Mouse (Mus musculus) ovary, postnatal 36 days (tissue): ENCODE data around the gene Pofut2.

ENCODE experiments used
- DNase-seq: peaks from one replicate; pipeline ENCODE4 v3.0.0; 2022; ENCODE audit warnings: low spot score, mixed read lengths

Pofut2 gene

DNA sequence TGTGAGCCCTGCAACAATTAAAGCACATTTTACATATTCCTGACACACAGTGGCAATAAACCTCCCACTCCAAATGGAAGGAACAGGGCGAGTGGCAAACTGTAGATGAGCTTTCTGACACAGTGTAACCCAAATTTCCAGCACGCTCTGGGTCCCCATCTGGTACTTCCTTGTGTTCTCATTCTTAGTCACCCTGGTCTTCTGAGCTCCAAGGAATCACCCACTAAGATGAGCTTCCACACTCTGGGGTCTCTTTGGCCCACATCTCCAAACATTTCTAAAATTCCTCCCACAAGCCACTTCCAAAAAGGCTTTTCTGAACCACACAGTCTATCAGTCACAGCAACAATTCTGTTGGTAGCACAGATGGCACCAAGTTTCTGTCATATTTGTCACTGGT, 56.7 kb downstream of the Pofut2 start:
- no peak for DNase-seq
